Mouse (Mus musculus) lung, adult 18-20 months (tissue): ENCODE measurements around the gene Snx29.

Source experiments
- DNase-seq, 2 experiments: peaks; one replicate each; pipeline ENCODE4 v3.0.0; 2022; ENCODE audit warnings: mixed read lengths in 2 of 2

Gene Snx29

GRCm38 (mm10) chr16:11749111-11749510 is 426.4 kb downstream of the Snx29 start:
- no peak for DNase-seq

- no peak for DNase-seq
These were observed 427.9 kb downstream of the Snx29 start for GRCm38 (mm10) chr16:11750605-11751004.

- DNase-seq = no peak
These were observed 429.8 kb downstream of the Snx29 start for GRCm38 (mm10) chr16:11752557-11752956.

GRCm38 (mm10) chr16:11753466-11753865 is 430.8 kb downstream of the Snx29 start:
- DNase-seq = no peak

- no peak for DNase-seq
These were observed 431.4 kb downstream of the Snx29 start for GRCm38 (mm10) chr16:11754136-11754535.

GRCm38 (mm10) chr16:11755281-11756066 is 432.8 kb downstream of the Snx29 start:
- DNase-seq = no peak

GRCm38 (mm10) chr16:11756598-11757245 is 434.0 kb downstream of the Snx29 start:
- no peak for DNase-seq

GRCm38 (mm10) chr16:11757471-11757870 is 434.8 kb downstream of the Snx29 start:
- no peak for DNase-seq

GRCm38 (mm10) chr16:11757951-11758350 is 435.2 kb downstream of the Snx29 start:
- DNase-seq = peak; percentile 61 to 73

GRCm38 (mm10) chr16:11772318-11772717 is 449.6 kb downstream of the Snx29 start:
- DNase-seq = no peak

DNA sequence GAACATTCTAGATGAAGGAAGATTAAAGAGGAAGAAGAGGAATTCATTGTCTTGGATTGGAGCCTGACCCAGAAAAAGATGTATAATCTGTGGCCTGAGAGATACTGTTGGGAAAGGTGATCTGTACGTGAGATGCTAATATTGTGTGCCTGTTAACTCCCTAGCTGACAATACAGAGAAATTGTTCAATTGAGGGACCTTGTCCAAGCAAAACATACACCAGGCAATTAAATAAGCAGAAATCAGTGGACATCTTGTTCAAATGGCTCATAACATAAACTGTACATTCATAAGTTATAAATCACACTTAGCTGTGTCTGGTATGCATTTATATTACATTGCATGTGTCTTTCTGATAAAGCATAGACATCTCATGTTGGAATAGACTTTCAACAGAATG is 451.6 kb downstream of the Snx29 start:
- DNase-seq = no peak

DNA sequence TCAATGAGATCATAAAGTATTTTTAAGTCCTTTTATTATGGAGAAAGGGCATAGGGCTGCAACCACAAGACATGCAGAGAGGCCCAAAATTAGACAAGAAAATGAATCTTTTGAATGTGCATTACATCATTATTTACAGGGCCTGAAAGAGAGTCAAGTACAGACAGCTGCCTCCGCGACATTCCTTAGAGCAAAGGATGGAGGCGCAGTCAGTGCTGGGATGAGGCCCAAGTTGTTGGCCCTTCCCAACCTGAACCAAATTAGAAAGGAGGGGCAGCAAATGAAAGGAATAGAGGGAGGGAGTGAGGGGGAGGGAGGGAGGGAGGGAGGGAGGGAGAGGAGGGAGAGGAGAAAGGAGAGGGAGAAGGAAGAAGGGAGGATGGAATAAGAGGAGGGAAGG is 453.8 kb downstream of the Snx29 start:
- DNase-seq = no peak

GRCm38 (mm10) chr16:11778191-11778590 is 455.5 kb downstream of the Snx29 start:
- no peak for DNase-seq

GRCm38 (mm10) chr16:11778715-11779460 is 456.2 kb downstream of the Snx29 start:
- no peak for DNase-seq

DNA sequence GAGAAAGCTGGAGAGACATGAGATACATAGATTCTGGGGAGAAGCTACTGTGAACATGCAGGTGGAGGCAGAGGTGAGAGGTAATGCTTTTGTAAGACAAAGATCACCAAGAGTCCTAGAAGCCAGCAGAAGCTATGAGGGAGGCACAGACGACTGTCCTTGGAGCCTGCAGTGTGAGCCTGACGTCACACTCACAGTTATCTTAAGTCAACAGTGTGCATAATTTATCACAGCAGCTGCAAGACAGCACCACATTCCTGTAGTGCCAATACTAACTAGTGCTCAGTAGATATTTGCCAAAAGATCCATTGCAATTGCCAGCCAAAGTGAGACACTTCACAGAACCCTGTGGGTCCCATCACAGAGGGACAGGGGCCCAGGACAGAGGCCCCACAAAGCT is 459.4 kb downstream of the Snx29 start:
- DNase-seq = no peak

GRCm38 (mm10) chr16:11783337-11783736 is 460.6 kb downstream of the Snx29 start:
- DNase-seq = no peak

- no peak for DNase-seq
These were observed 461.6 kb downstream of the Snx29 start for GRCm38 (mm10) chr16:11784354-11784753.

GRCm38 (mm10) chr16:11785806-11786205 is 463.1 kb downstream of the Snx29 start:
- no peak for DNase-seq

DNA sequence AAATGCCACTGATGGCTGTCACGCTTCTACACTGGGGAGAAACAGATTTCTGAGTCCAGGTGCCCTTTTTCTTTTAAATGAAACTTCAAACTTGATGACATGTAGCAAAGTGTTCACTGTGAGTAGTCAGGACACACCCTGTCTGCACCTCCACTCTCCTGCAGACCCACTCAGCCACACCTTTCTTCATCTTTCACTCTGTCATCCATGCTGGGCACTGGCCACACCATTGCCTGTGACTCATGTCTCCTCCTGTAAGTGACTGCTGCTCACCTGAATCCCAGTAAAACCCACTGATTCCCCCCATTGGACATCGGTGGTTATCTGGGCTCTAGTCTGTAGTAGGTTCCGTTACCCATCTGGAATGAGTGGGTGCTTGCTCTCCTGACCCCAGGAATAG is 467.8 kb downstream of the Snx29 start:
- DNase-seq = no peak

GRCm38 (mm10) chr16:11793391-11793790 is 470.7 kb downstream of the Snx29 start:
- no peak for DNase-seq

DNA sequence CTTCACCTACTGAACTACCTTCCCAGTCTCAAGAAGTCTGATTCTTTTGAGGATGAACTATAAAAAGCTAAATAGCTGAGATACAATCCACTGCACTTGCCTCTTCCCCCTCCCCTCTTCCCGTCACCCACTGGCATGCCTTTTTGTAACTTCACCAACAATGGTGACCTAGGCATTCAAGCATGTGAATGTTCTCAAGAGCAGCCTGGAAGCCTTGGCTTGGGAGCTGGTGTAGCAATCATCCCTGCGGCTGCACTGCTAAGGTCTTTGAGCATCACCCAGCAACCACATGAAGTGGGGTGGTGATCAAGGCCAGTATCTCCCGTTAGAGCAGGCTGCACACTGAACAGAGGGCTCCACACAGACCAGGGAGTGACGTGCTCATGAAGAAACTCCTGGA is 471.9 kb downstream of the Snx29 start:
- DNase-seq = no peak

- no peak for DNase-seq
These were observed 473.2 kb downstream of the Snx29 start for GRCm38 (mm10) chr16:11795758-11796460.

DNA sequence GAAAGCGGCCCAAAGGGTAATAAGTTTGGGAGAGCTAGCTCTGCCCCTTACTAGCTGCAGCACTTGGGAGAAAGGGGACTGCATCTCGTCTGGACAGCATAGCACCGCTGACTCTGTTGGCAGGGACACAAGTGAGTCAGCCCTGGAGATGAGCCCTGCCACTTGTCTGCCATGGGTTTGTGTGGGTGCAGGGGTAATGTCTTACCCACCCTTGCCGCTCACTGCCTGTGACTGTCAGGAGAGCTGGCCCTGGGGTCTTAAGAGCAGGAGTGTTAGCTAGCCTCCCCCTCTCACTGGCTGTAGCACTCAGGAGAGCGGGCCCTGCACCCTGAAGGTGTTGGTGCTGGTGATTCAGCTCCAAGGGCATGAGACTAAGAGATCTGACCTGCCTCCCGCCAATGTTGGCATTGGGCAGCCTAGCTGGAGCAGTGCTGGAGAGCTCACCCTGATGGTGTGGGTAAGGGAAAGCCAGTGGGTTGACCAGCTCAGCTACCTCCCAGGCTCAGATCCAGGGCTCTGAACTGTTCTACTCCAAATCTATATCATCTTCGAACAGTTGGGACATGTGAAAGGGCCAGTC is 479.3 kb downstream of the Snx29 start:
- no peak for DNase-seq
